Mouse (Mus musculus): Measurements from ENCODE around the gene Fat2. TPM values are rescaled to one million over a fixed set of nuclear protein-coding genes. Genes with fewer than 3 reads are reported as not detected.

The Fat2 gene
- polyA plus RNA-seq, 1 experiment from 2014 or later: 0.05 TPM

GRCm38 (mm10) chr11:55234791-55235190 lies 101.6 kb downstream of the Fat2 start:
- DNase-seq (ENCODE audit: low spot score) (no peak), ATAC-seq (replicated peaks; ENCODE audit: low FRiP score, low read depth) (no peak)
- H3K9ac ChIP-seq (ENCODE audit: low read depth, low read length): no peak overlapping the region
- H3K4me2 ChIP-seq (ENCODE audit: low read length): no peak overlapping the region
- 78% methylated on average over 4 of the region's 4 CpGs for WGBS
- H3K27ac ChIP-seq: no peak overlapping the region
- no peak for TF ChIP-seq CTCF (IDR thresholded peaks at IDR 0.05; ENCODE audit: low read depth)
- no peak overlapping the region for H3K4me3 ChIP-seq (replicated peaks; ENCODE audit: low read depth, low read length)
- H3K27me3 ChIP-seq (ENCODE audit: insufficient read depth, low read length): no peaks in the 10 kb centered on the region
- no peaks in the 10 kb centered on the region for H3K4me1 ChIP-seq (replicated peaks; ENCODE audit: insufficient read depth, low read length)
- 0 out of 2 replicates have a peak, but pooled peaks cover 8% of the 10 kb centered on the region for H3K36me3 ChIP-seq (ENCODE audit: insufficient read depth, low read length)
- no peaks in the 10 kb centered on the region for H3K9me3 ChIP-seq (replicated peaks; ENCODE audit: low read length)

GRCm38 (mm10) chr11:55234288-55234687 lies 102.1 kb downstream of the Fat2 start:
- ATAC-seq (replicated peaks; ENCODE audit: low FRiP score, low read depth): no peak
- Histone ChIP-seq H3K27ac (no peak overlapping the region), H3K4me2 (ENCODE audit: low read length) (no peak overlapping the region), H3K9ac (ENCODE audit: low read depth, low read length) (no peak overlapping the region), H3K27me3 (ENCODE audit: insufficient read depth, low read length) (no peaks in the 10 kb centered on the region), H3K36me3 (ENCODE audit: insufficient read depth, low read length) (0 out of 2 replicates have a peak, but pooled peaks cover 8% of the 10 kb centered on the region), H3K4me3 (replicated peaks; ENCODE audit: low read depth, low read length) (no peak overlapping the region), H3K4me1 (replicated peaks; ENCODE audit: insufficient read depth, low read length) (no peaks in the 10 kb centered on the region), H3K9me3 (replicated peaks; ENCODE audit: low read length) (no peaks in the 10 kb centered on the region)
- no peak for TF ChIP-seq CTCF (IDR thresholded peaks at IDR 0.05; ENCODE audit: low read depth)
- no peak for DNase-seq (ENCODE audit: low spot score)
- WGBS: 88% methylated on average over 7 of the region's 7 CpGs

- no peaks in the 10 kb centered on the region for H3K27me3 ChIP-seq (ENCODE audit: insufficient read depth, low read length)
- no peak overlapping the region for H3K27ac ChIP-seq
- peaks cover 14% of the 10 kb centered on the region; the same call in 1 of the 2 replicates for H3K36me3 ChIP-seq (ENCODE audit: insufficient read depth, low read length)
- 0 out of 2 replicates have a peak, but pooled peaks cover 2% of the 10 kb centered on the region for H3K4me1 ChIP-seq (replicated peaks; ENCODE audit: insufficient read depth, low read length)
- no peak overlapping the region for H3K4me3 ChIP-seq (replicated peaks; ENCODE audit: low read depth, low read length)
- no peaks in the 10 kb centered on the region for H3K9me3 ChIP-seq (replicated peaks; ENCODE audit: low read length)
- H3K4me2 ChIP-seq (ENCODE audit: low read length): no peak overlapping the region
- WGBS: 90% methylated on average over 6 of the region's 6 CpGs
- DNase-seq (ENCODE audit: low spot score): no peak
- no peak for ATAC-seq (replicated peaks; ENCODE audit: low FRiP score, low read depth)
- no peak overlapping the region for H3K9ac ChIP-seq (ENCODE audit: low read depth, low read length)
- TF ChIP-seq CTCF (IDR thresholded peaks at IDR 0.05; ENCODE audit: low read depth): no peak
These were observed 105.3 kb downstream of the Fat2 start for GRCm38 (mm10) chr11:55231034-55231433.

- no peak for DNase-seq (ENCODE audit: low spot score)
- 93% methylated on average over 7 of the region's 7 CpGs for WGBS
- Histone ChIP-seq H3K9me3 (replicated peaks; ENCODE audit: low read length) (no peaks in the 10 kb centered on the region), H3K4me2 (ENCODE audit: low read length) (no peak overlapping the region), H3K9ac (ENCODE audit: low read depth, low read length) (no peak overlapping the region), H3K36me3 (ENCODE audit: insufficient read depth, low read length) (peaks cover 25% of the 10 kb centered on the region), H3K4me3 (replicated peaks; ENCODE audit: low read depth, low read length) (no peak overlapping the region), H3K27ac (no peak overlapping the region), H3K27me3 (ENCODE audit: insufficient read depth, low read length) (no peaks in the 10 kb centered on the region), H3K4me1 (replicated peaks; ENCODE audit: insufficient read depth, low read length) (no peaks in the 10 kb centered on the region)
- TF ChIP-seq CTCF (IDR thresholded peaks at IDR 0.05; ENCODE audit: low read depth): no peak
- no peak for ATAC-seq (replicated peaks; ENCODE audit: low FRiP score, low read depth)
These were observed 115.1 kb downstream of the Fat2 start for GRCm38 (mm10) chr11:55221306-55221705.

- Histone ChIP-seq H3K4me3 (replicated peaks; ENCODE audit: low read depth, low read length) (no peak overlapping the region), H3K9me3 (replicated peaks; ENCODE audit: low read length) (no peaks in the 10 kb centered on the region), H3K27ac (peak overlapping the region; percentile 13; the same call in 1 of the 2 replicates), H3K9ac (ENCODE audit: low read depth, low read length) (no peak overlapping the region), H3K4me2 (ENCODE audit: low read length) (no peak overlapping the region), H3K36me3 (ENCODE audit: insufficient read depth, low read length) (peaks cover 14% of the 10 kb centered on the region), H3K4me1 (replicated peaks; ENCODE audit: insufficient read depth, low read length) (no peaks in the 10 kb centered on the region), H3K27me3 (ENCODE audit: insufficient read depth, low read length) (no peaks in the 10 kb centered on the region)
- no peak for TF ChIP-seq CTCF (IDR thresholded peaks at IDR 0.05; ENCODE audit: low read depth)
- ATAC-seq (replicated peaks; ENCODE audit: low FRiP score, low read depth) (no peak), DNase-seq (ENCODE audit: low spot score) (no peak)
- 89% methylated on average over 3 of the region's 3 CpGs for WGBS
These were observed 117.9 kb downstream of the Fat2 start for GRCm38 (mm10) chr11:55218473-55218872.

GRCm38 (mm10) chr11:55217880-55218279 lies 118.5 kb downstream of the Fat2 start:
- DNase-seq (ENCODE audit: low spot score) (no peak), ATAC-seq (replicated peaks; ENCODE audit: low FRiP score, low read depth) (no peak)
- Histone ChIP-seq H3K9ac (ENCODE audit: low read depth, low read length) (no peak overlapping the region), H3K4me2 (ENCODE audit: low read length) (no peak overlapping the region), H3K9me3 (replicated peaks; ENCODE audit: low read length) (no peaks in the 10 kb centered on the region), H3K36me3 (ENCODE audit: insufficient read depth, low read length) (peaks cover 12% of the 10 kb centered on the region), H3K4me3 (replicated peaks; ENCODE audit: low read depth, low read length) (no peak overlapping the region), H3K4me1 (replicated peaks; ENCODE audit: insufficient read depth, low read length) (no peaks in the 10 kb centered on the region), H3K27me3 (ENCODE audit: insufficient read depth, low read length) (no peaks in the 10 kb centered on the region), H3K27ac (peak overlapping the region; percentile 13; the same call in 1 of the 2 replicates)
- TF ChIP-seq CTCF (IDR thresholded peaks at IDR 0.05; ENCODE audit: low read depth): no peak
- WGBS: 83% methylated on average over 7 of the region's 7 CpGs

- Histone ChIP-seq H3K27ac (no peak overlapping the region), H3K27me3 (ENCODE audit: insufficient read depth, low read length) (no peaks in the 10 kb centered on the region), H3K9me3 (replicated peaks; ENCODE audit: low read length) (no peaks in the 10 kb centered on the region), H3K4me3 (replicated peaks; ENCODE audit: low read depth, low read length) (no peak overlapping the region), H3K4me2 (ENCODE audit: low read length) (no peak overlapping the region), H3K4me1 (replicated peaks; ENCODE audit: insufficient read depth, low read length) (no peaks in the 10 kb centered on the region), H3K36me3 (ENCODE audit: insufficient read depth, low read length) (peaks cover 12% of the 10 kb centered on the region), H3K9ac (ENCODE audit: low read depth, low read length) (no peak overlapping the region)
- WGBS: 48% methylated on average over 4 of the region's 4 CpGs
- peak; percentile 53 for DNase-seq (ENCODE audit: low spot score)
- no peak for TF ChIP-seq CTCF (IDR thresholded peaks at IDR 0.05; ENCODE audit: low read depth)
- peak; percentile 67 for ATAC-seq (replicated peaks; ENCODE audit: low FRiP score, low read depth)
These were observed 118.9 kb downstream of the Fat2 start for GRCm38 (mm10) chr11:55217418-55217817.
